Mouse (Mus musculus) G1E (cell line): ENCODE results near the gene Itga9. TPM values are rescaled to one million over a fixed set of nuclear protein-coding genes. Genes with fewer than 3 reads are reported as not detected.

Experiments
- ATAC-seq: 2 replicates; pipeline ENCODE4 v1.8.0; 2016; ENCODE audit warnings: mild to moderate bottlenecking; ENCODE audit not compliant: insufficient number of reproducible peaks, poor library complexity, low FRiP score, severe bottlenecking; ENCODE audit errors: extremely low read depth
- DNase-seq: peaks from one replicate; pipeline ENCODE4 v3.0.0; 2012; ENCODE audit warnings: low spot score
- H3K27me3 ChIP-seq: 2 replicates; pipeline ENCODE4 v1.6.1; 2012; ENCODE audit warnings: mild to moderate bottlenecking, low read length, inconsistent platforms; ENCODE audit not compliant: insufficient read depth
- H3K36me3 ChIP-seq: replicated peaks from 2 replicates; pipeline ENCODE3; 2012; ENCODE audit warnings: mild to moderate bottlenecking, inconsistent platforms
- H3K4me1 ChIP-seq: 2 replicates; pipeline ENCODE4 v1.6.1; 2012; ENCODE audit warnings: low read depth, low read length, inconsistent platforms, mixed read lengths; ENCODE audit not compliant: insufficient read depth
- H3K4me3 ChIP-seq: 2 replicates; pipeline ENCODE4 v1.5.1; 2012; ENCODE audit warnings: low read depth, mild to moderate bottlenecking, inconsistent platforms, low read length, moderate library complexity, mixed read lengths
- H3K9me3 ChIP-seq: replicated peaks from 2 replicates; pipeline ENCODE4 v1.6.1; 2012; ENCODE audit warnings: inconsistent platforms
- CTCF ChIP-seq: IDR thresholded peaks from 2 replicates; pipeline ENCODE4 v1.5.1; 2012; ENCODE audit warnings: low read depth, low read length, inconsistent platforms, mixed read lengths
- GATA1 ChIP-seq: IDR thresholded peaks from 2 replicates; pipeline ENCODE4 v1.6.1; 2012; ENCODE audit warnings: borderline replicate concordance, low read length, inconsistent platforms, mixed read lengths
- GATA2 ChIP-seq: IDR thresholded peaks from 2 replicates; pipeline ENCODE4 v1.6.1; 2012; ENCODE audit warnings: low read depth, low read length, inconsistent platforms, borderline replicate concordance
- POLR2AphosphoS5 ChIP-seq: IDR thresholded peaks from 2 replicates; pipeline ENCODE4 v1.6.1; 2012; ENCODE audit warnings: low read depth, low read length, inconsistent platforms; ENCODE audit not compliant: insufficient replicate concordance
- TAL1 ChIP-seq: conservative IDR thresholded peaks from 2 replicates; pipeline ENCODE4 v1.6.1; 2012; ENCODE audit warnings: low read depth, low read length, inconsistent platforms, mixed read lengths
- polyA plus RNA-seq: library from polyadenylated mRNA; stranded (reverse); fragments of >175 nt; gene quantifications from 2 replicates; pipeline ENCODE4 v1.2.3, GENCODE M21; 2012
- total RNA-seq, 2 experiments: library from RNA; stranded (forward) in 1 of 2; stranded (reverse) in 1 of 2; fragments of 200-1000 nt in 1 of 2; fragments of >200 nt in 1 of 2; fragmentation: Nextera tagmentation in 1 of 2; gene quantifications; 2 replicates each; pipeline ENCODE4 v1.2.3; 2014 to 2017

Gene Itga9
- total and polyA plus RNA-seq, 3 experiments = 0.11 TPM; not detected in 2

DNA sequence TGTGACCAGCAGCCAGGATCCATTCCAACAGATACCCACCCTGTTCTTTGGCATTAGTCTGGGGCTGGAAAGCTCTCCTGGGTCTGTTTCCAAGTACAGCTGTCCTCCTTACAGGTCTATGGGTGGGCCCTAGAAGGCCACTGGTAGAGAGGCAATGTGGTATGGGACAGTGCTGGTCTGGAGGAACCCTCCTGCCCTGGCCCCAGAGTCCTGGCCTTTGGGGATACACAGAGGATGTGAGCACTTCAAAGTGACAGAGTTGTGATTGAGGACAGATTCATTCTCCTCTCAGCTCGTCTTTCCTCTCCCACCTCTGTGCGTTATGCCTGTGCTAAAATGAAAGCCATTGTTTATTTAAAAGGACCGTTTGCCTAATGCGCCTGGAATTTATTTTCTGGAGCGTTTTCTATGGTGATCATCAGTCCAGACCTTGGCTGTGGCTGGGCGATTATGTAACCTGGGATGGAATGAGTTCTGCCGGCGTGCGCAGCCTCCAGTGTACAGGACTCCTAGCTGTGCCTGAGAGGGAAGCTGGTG, 131.2 kb downstream of the Itga9 start:
- Histone ChIP-seq H3K4me1 (no peaks in the 10 kb centered on the region), H3K27me3 (no peaks in the 10 kb centered on the region), H3K36me3 (no peaks in the 10 kb centered on the region), H3K9me3 (peaks cover 87% of the 10 kb centered on the region), H3K4me3 (no peak overlapping the region)
- ATAC-seq (no peak), DNase-seq (no peak)
- TF ChIP-seq GATA1 (no peak), TAL1 (no peak), CTCF (no peak), GATA2 (no peak), POLR2AphosphoS5 (no peak)

- DNase-seq = no peak
- TF ChIP-seq GATA2 (no peak), POLR2AphosphoS5 (no peak), GATA1 (no peak), CTCF (no peak), TAL1 (no peak)
Measured at GRCm38 (mm10) chr9:118738311-118738710, 131.8 kb downstream of the Itga9 start.

GRCm38 (mm10) chr9:118739071-118739470, 132.6 kb downstream of the Itga9 start:
- no peak for ATAC-seq
- TF ChIP-seq TAL1 (no peak), POLR2AphosphoS5 (no peak), CTCF (no peak), GATA1 (no peak), GATA2 (no peak)
- DNase-seq = no peak
- no peaks in the 10 kb centered on the region for H3K4me1 ChIP-seq
- no peaks in the 10 kb centered on the region for H3K27me3 ChIP-seq
- peaks cover 90% of the 10 kb centered on the region for H3K9me3 ChIP-seq
- no peak overlapping the region for H3K4me3 ChIP-seq
- H3K36me3 ChIP-seq = no peaks in the 10 kb centered on the region

More at GRCm38 (mm10) chr9:118738311-118738710, 131.8 kb downstream of the Itga9 start:
- no peaks in the 10 kb centered on the region for H3K4me1 ChIP-seq
- no peak for ATAC-seq
- no peak overlapping the region for H3K4me3 ChIP-seq
- no peaks in the 10 kb centered on the region for H3K27me3 ChIP-seq
- peaks cover 87% of the 10 kb centered on the region for H3K9me3 ChIP-seq
- H3K36me3 ChIP-seq = no peaks in the 10 kb centered on the region

DNA sequence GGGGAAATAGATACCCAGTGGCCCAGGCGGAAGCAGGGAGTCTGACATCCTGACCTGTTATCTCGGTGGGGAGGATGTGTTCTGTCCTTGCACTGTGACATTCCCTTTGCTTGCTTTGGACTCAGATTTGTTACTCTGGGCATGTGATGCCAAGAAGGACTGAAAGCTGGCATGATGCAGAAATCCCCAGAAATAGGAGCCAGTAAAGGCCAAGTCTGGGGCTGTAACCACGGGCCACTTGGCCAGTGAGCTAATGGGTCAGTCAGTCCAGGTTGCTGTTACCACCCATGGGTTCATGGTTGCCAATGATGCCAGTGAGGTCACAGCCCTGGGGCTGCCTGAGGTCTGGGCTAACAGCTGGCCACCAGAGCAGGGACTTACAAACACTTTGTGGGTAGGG, 133.2 kb downstream of the Itga9 start:
- Histone ChIP-seq H3K4me1 (no peaks in the 10 kb centered on the region), H3K9me3 (peaks cover 89% of the 10 kb centered on the region), H3K27me3 (no peaks in the 10 kb centered on the region), H3K36me3 (no peaks in the 10 kb centered on the region), H3K4me3 (no peak overlapping the region)
- no peak for TF ChIP-seq GATA1
- TF ChIP-seq CTCF = no peak
- ATAC-seq (no peak), DNase-seq (no peak)

- TF ChIP-seq TAL1 (no peak), CTCF (no peak), GATA2 (no peak), GATA1 (no peak), POLR2AphosphoS5 (no peak)
- H3K36me3 ChIP-seq = no peaks in the 10 kb centered on the region
- H3K9me3 ChIP-seq = peaks cover 84% of the 10 kb centered on the region
- no peak overlapping the region for H3K4me3 ChIP-seq
- no peaks in the 10 kb centered on the region for H3K27me3 ChIP-seq
- ATAC-seq (no peak), DNase-seq (no peak)
- H3K4me1 ChIP-seq = no peaks in the 10 kb centered on the region
Measured at GRCm38 (mm10) chr9:118741268-118741667, 134.8 kb downstream of the Itga9 start.

- Histone ChIP-seq H3K27me3 (no peaks in the 10 kb centered on the region), H3K9me3 (peaks cover 78% of the 10 kb centered on the region), H3K36me3 (no peaks in the 10 kb centered on the region), H3K4me3 (no peak overlapping the region), H3K4me1 (no peaks in the 10 kb centered on the region)
- DNase-seq = no peak
- no peak for TF ChIP-seq GATA1
- TF ChIP-seq GATA2 = no peak
- no peak for TF ChIP-seq POLR2AphosphoS5
- TF ChIP-seq TAL1 = no peak
- no peak for ATAC-seq
Measured at GRCm38 (mm10) chr9:118749335-118749949, 143.0 kb downstream of the Itga9 start.
